Mouse (Mus musculus): ENCODE results near the gene Cpsf6. TPM values are rescaled to one million over a fixed set of nuclear protein-coding genes. Genes with fewer than 3 reads are reported as not detected.

Cpsf6 gene
- polyA plus RNA-seq, 1 experiment: 409 TPM

GRCm38 (mm10) chr10:117342406-117342805 is 37.4 kb downstream of the Cpsf6 start:
- no peak for TF ChIP-seq GATA1 (IDR thresholded peaks at IDR 0.05; ENCODE audit: low read length)

- TF ChIP-seq GATA1 (IDR thresholded peaks at IDR 0.05; ENCODE audit: low read length): no peak
These were observed 38.8 kb downstream of the Cpsf6 start for GRCm38 (mm10) chr10:117341029-117341428.

- TF ChIP-seq GATA1 (IDR thresholded peaks at IDR 0.05; ENCODE audit: low read length): no peak
These were observed 40.6 kb downstream of the Cpsf6 start for GRCm38 (mm10) chr10:117339241-117339640.

GRCm38 (mm10) chr10:117337946-117338345 is 41.9 kb downstream of the Cpsf6 start:
- TF ChIP-seq GATA1 (IDR thresholded peaks at IDR 0.05; ENCODE audit: low read length): no peak

GRCm38 (mm10) chr10:117335649-117336048 is 44.2 kb downstream of the Cpsf6 start:
- no peak for TF ChIP-seq GATA1 (IDR thresholded peaks at IDR 0.05; ENCODE audit: low read length)

GRCm38 (mm10) chr10:117330521-117330920 is 49.3 kb downstream of the Cpsf6 start:
- TF ChIP-seq GATA1 (IDR thresholded peaks at IDR 0.05; ENCODE audit: low read length): no peak

- no peak for TF ChIP-seq GATA1 (IDR thresholded peaks at IDR 0.05; ENCODE audit: low read length)
These were observed 56.0 kb downstream of the Cpsf6 start for GRCm38 (mm10) chr10:117323782-117324181.

GRCm38 (mm10) chr10:117322630-117323029 is 57.2 kb downstream of the Cpsf6 start:
- TF ChIP-seq GATA1 (IDR thresholded peaks at IDR 0.05; ENCODE audit: low read length): no peak

GRCm38 (mm10) chr10:117320571-117320981 is 59.2 kb downstream of the Cpsf6 start:
- no peak for TF ChIP-seq GATA1 (IDR thresholded peaks at IDR 0.05; ENCODE audit: low read length)

- no peak for TF ChIP-seq GATA1 (IDR thresholded peaks at IDR 0.05; ENCODE audit: low read length)
These were observed 63.4 kb downstream of the Cpsf6 start for GRCm38 (mm10) chr10:117316391-117316790.

GRCm38 (mm10) chr10:117313133-117313532 is 66.7 kb downstream of the Cpsf6 start:
- TF ChIP-seq GATA1 (IDR thresholded peaks at IDR 0.05; ENCODE audit: low read length): no peak

GRCm38 (mm10) chr10:117312168-117312567 is 67.6 kb downstream of the Cpsf6 start:
- TF ChIP-seq GATA1 (IDR thresholded peaks at IDR 0.05; ENCODE audit: low read length): no peak

- TF ChIP-seq GATA1 (IDR thresholded peaks at IDR 0.05; ENCODE audit: low read length): no peak
These were observed 75.4 kb downstream of the Cpsf6 start for GRCm38 (mm10) chr10:117304371-117304770.

- no peak for TF ChIP-seq GATA1 (IDR thresholded peaks at IDR 0.05; ENCODE audit: low read length)
These were observed 78.1 kb downstream of the Cpsf6 start for GRCm38 (mm10) chr10:117301688-117302087.

- no peak for TF ChIP-seq GATA1 (IDR thresholded peaks at IDR 0.05; ENCODE audit: low read length)
These were observed 79.8 kb downstream of the Cpsf6 start for GRCm38 (mm10) chr10:117299901-117300520.

- TF ChIP-seq GATA1 (IDR thresholded peaks at IDR 0.05; ENCODE audit: low read length): no peak
These were observed 80.7 kb downstream of the Cpsf6 start for GRCm38 (mm10) chr10:117299106-117299505.

- TF ChIP-seq GATA1 (IDR thresholded peaks at IDR 0.05; ENCODE audit: low read length): no peak
These were observed 81.5 kb downstream of the Cpsf6 start for GRCm38 (mm10) chr10:117298336-117298735.

Other genes starting within 250 kb of the Cpsf6 start
- gene Frs2, start 231.5 kb downstream of the Cpsf6 start, polyA plus RNA-seq (2012): 13.3 and 20.7 TPM in 2 replicates
- gene Yeats4, start 155.5 kb downstream of the Cpsf6 start, polyA plus RNA-seq (2012): 91.6 and 133 TPM in 2 replicates
- gene 9530003J23Rik, start 141.3 kb downstream of the Cpsf6 start, polyA plus RNA-seq (2012): not detected in 2 replicates
- not detected in 2 replicates for gene Lyz2, start 97.7 kb downstream of the Cpsf6 start, polyA plus RNA-seq (2012)
- not detected in 2 replicates for gene Lyz1, start 87.1 kb downstream of the Cpsf6 start, polyA plus RNA-seq (2012)
- gene Cpm, start 249.5 kb upstream of the Cpsf6 start, polyA plus RNA-seq (2012): not detected in 2 replicates